Mouse (Mus musculus) liver, embryonic 14.5 days (tissue): Measurements from ENCODE around the gene Supt4a. TPM values are rescaled to one million over a fixed set of nuclear protein-coding genes. Genes with fewer than 3 reads are reported as not detected.

Source experiments
- ATAC-seq: fragments of 200-750 bp; cut with Nextera tagmentation; 2 replicates; pipeline ENCODE4 v1.8.0; 2017; ENCODE audit warnings: moderate number of reproducible peaks, mild to moderate bottlenecking, moderate library complexity; ENCODE audit not compliant: insufficient read depth
- DNase-seq, 3 experiments: peaks; one replicate each; pipeline ENCODE4 v3.0.0-alpha.2; 2012 to 2013; ENCODE audit warnings: low read depth in 3 of 3, low spot score in 3 of 3
- H3K27ac ChIP-seq: fragments of 300-500 bp; sonication (generic); 2 replicates; pipeline ENCODE4 v1.5.1; 2014; ENCODE audit warnings: moderate library complexity, mild to moderate bottlenecking, control low read depth, inconsistent platforms
- H3K27me3 ChIP-seq: fragments of 300-500 bp; sonication (generic); 2 replicates; pipeline ENCODE4 v1.6.1; 2014; ENCODE audit warnings: mild to moderate bottlenecking, low read length, moderate library complexity; ENCODE audit not compliant: control insufficient read depth, insufficient read depth
- H3K36me3 ChIP-seq: fragments of 300-500 bp; sonication (generic); replicated peaks from 2 replicates; pipeline ENCODE4 v1.6.1; 2014; ENCODE audit warnings: low read depth; ENCODE audit not compliant: control insufficient read depth, insufficient read depth
- H3K4me1 ChIP-seq, 2 experiments: fragments of 200-500 bp in 1 of 2; fragments of 300-500 bp in 1 of 2; sonication (generic) in 1 of 2; replicated peaks; 2 replicates each; pipeline ENCODE4 v1.6.1; 2012 to 2014; ENCODE audit warnings: antibody characterized with exemption in 1 of 2, inconsistent platforms in 1 of 2, low read length in 1 of 2; ENCODE audit not compliant: control insufficient read depth in 2 of 2, insufficient read depth in 2 of 2
- H3K4me2 ChIP-seq: fragments of 300-500 bp; sonication (generic); 2 replicates; pipeline ENCODE4 v1.6.1; 2014; ENCODE audit warnings: low read depth, mild to moderate bottlenecking, control low read depth, moderate library complexity
- H3K4me3 ChIP-seq, 2 experiments: fragments of 200-500 bp in 1 of 2; fragments of 300-500 bp in 1 of 2; sonication (generic) in 1 of 2; 2 replicates each; pipeline ENCODE4 v1.5.1; 2012 to 2014; ENCODE audit warnings: low read depth in 2 of 2, low read length in 2 of 2, mild to moderate bottlenecking in 2 of 2, control low read depth in 1 of 2, inconsistent platforms in 1 of 2, moderate library complexity in 1 of 2; ENCODE audit not compliant: insufficient read depth in 1 of 2
- H3K9ac ChIP-seq: fragments of 300-500 bp; sonication (generic); replicated peaks from 2 replicates; pipeline ENCODE4 v1.6.1; 2014; ENCODE audit warnings: mild to moderate bottlenecking, control low read depth, moderate library complexity
- H3K9me3 ChIP-seq: fragments of 300-500 bp; sonication (generic); 2 replicates; pipeline ENCODE4 v1.6.1; 2016; ENCODE audit warnings: low read length, mixed read lengths; ENCODE audit not compliant: control insufficient read depth
- CTCF ChIP-seq: IDR thresholded peaks from 2 replicates; pipeline ENCODE4 v1.5.1; 2016; ENCODE audit warnings: antibody characterized with exemption, low read depth, control low read depth
- EP300 ChIP-seq: IDR thresholded peaks from 2 replicates; pipeline ENCODE4 v1.6.1; 2016; ENCODE audit warnings: antibody characterized with exemption, low read depth
- WGBS: fragments of 180-500 bp; shearing (Covaris S2); extraction: QIAGEN DNeasy Blood & Tissue Kit; methylation state at CpG from one replicate; pipeline ENCODE4 v1.1.7; 2014; ENCODE audit not compliant: insufficient replicate concordance; 5-methylcytosine and 5-hydroxymethylcytosine counted together
- polyA plus RNA-seq, 2 experiments: library from polyadenylated mRNA; depleted of rRNA in 1 of 2; stranded (reverse) in 1 of 2; unstranded in 1 of 2; fragments of >200 nt; fragmentation: Nextera tagmentation in 1 of 2; extraction: Ambion mirVana in 1 of 2; gene quantifications; 2 replicates each; pipeline versions ENCODE4 v1.2.1 to v1.2.3; 2012 to 2014

Gene Supt4a
- polyA plus RNA-seq, 2 experiments: 111 to 211 TPM

DNA sequence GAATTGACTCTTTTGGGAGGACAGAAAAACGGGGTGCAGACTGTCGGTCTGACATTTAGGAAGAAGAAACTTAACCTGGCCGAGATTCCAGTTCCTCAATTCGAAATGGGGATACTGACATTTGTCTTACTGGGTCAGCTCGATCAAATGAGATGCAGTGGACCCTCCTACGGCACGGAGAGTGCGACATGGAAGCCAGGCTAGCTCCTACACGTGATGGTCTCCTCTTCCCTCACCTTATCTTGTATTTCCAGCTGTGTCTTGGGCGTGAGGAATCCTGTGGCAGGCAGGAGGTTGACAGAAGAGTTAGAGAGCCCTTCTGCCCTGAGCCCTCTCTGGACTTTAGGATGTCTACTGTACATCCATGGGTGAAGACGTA, 12.7 kb downstream of the Supt4a start:
- WGBS: 3% methylated on average over 11 of the region's 11 CpGs
- H3K4me1 ChIP-seq: peaks cover 65 to 72% of the 10 kb centered on the region in 2 experiments
- ATAC-seq (peak; percentile 74), DNase-seq (peak; percentile 85 to 91 (median 89))
- H3K9ac ChIP-seq: peak overlapping the region; percentile 93
- H3K4me2 ChIP-seq: peak overlapping the region; percentile 93
- H3K36me3 ChIP-seq: peaks cover 4% of the 10 kb centered on the region
- peak overlapping the region; percentile 59 to 68 for H3K4me3 ChIP-seq
- TF ChIP-seq CTCF: no peak
- TF ChIP-seq EP300: peak; percentile 87
- no peaks in the 10 kb centered on the region for H3K9me3 ChIP-seq
- H3K27me3 ChIP-seq: no peaks in the 10 kb centered on the region
- peak overlapping the region; percentile 100 for H3K27ac ChIP-seq

DNA sequence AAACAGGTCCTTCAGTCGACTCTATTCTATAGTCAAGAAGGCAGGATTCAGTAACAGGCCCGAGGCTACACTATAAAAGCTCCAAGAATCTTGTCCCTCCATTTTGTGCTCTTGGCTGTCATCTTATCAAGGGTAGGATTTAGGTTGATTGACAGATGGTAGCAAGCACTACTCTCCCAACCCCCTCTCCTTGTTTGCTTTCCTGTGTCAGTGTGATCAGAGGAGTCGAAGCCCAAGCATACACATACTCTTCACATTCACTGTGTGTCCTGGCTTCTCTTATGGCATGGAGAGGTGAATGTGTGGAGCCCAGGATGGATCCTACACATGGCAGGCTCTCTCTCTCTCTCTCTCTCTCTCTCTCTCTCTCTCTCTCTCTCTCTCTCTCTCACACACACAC, 13.2 kb downstream of the Supt4a start:
- 3% methylated on average over 3 of the region's 3 CpGs for WGBS
- H3K4me3 ChIP-seq: peak overlapping the region; percentile 59 to 68
- TF ChIP-seq EP300: no peak
- TF ChIP-seq CTCF: no peak
- H3K4me2 ChIP-seq: peak overlapping the region; percentile 93
- peak overlapping the region; percentile 100 for H3K27ac ChIP-seq
- H3K36me3 ChIP-seq: no peaks in the 10 kb centered on the region; the same call in 1 of the 2 replicates
- H3K9me3 ChIP-seq: no peaks in the 10 kb centered on the region
- DNase-seq (no peak), ATAC-seq (0 out of 2 replicates have a peak, but pooled peaks have one; percentile 5)
- peak overlapping the region; percentile 93 for H3K9ac ChIP-seq
- H3K27me3 ChIP-seq: no peaks in the 10 kb centered on the region
- H3K4me1 ChIP-seq: peaks cover 66 to 73% of the 10 kb centered on the region in 2 experiments

DNA sequence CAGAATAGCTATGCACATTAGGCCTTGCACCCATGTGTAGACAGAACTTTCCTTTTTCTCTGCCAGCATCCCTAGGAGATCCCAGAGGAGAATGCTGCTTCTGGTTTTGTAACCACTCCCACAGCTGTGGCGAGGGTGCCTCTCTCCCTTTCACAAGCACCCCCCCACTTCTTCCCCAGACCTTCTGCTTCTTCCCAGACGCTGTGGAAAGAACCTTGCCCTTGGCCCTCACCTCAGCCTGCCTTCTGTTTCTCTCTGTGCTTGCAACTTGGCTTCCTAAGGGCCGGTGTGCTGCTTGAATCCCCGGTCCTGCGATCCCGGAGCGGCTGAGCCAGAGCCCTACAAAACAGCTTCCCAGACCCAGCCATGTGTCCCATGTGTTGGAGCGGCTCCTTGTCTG, 13.7 kb downstream of the Supt4a start:
- no peaks in the 10 kb centered on the region for H3K9me3 ChIP-seq
- peak overlapping the region; percentile 93 for H3K9ac ChIP-seq

DNA sequence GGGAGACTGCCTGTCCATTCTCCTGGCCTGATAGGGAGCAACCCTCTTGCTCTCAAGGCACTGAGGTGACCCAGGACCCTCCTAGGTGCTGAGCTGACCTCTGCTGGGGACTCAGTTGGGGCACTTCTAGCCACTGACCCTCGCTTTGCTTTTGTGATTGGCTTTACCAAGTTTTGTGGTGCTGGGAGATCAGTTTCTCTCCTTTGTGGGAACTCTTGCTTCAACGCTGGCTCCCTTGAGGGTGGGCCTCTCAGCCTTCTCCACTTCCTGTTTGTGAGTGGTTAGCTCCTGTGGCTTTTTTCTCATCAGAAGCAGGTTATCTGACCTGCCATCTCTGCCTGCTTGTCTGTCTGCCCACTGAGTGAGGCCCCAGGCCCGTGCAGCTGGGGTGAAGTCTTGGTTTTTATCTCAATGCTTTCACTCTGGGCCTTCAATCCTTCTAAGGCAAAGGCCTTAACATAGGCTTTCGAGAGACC, 14.2 kb downstream of the Supt4a start:
- ATAC-seq (peak; percentile 1; the same call in 1 of the 2 replicates), DNase-seq (no peak)
- peak overlapping the region; percentile 93 for H3K9ac ChIP-seq
- H3K4me2 ChIP-seq: peak overlapping the region; percentile 93
- peaks cover 66 to 73% of the 10 kb centered on the region in 2 experiments for H3K4me1 ChIP-seq
- 4% methylated on average over 4 of the region's 4 CpGs for WGBS
- TF ChIP-seq EP300 (peak; percentile 64; the same call in 1 of the 2 replicates), CTCF (no peak)
- H3K27me3 ChIP-seq: no peaks in the 10 kb centered on the region
- peak overlapping the region; percentile 100 for H3K27ac ChIP-seq
- H3K4me3 ChIP-seq: peak overlapping the region; percentile 8 to 59
- H3K9me3 ChIP-seq: no peaks in the 10 kb centered on the region
- H3K36me3 ChIP-seq: peaks cover 4% of the 10 kb centered on the region

More for the DNA sequence above, 13.7 kb downstream of the Supt4a start:
- Histone ChIP-seq H3K36me3 (no peaks in the 10 kb centered on the region; the same call in 1 of the 2 replicates), H3K4me1 (peaks cover 66 to 73% of the 10 kb centered on the region in 2 experiments), H3K4me3 (peak overlapping the region; percentile 4 to 59), H3K4me2 (peak overlapping the region; percentile 93), H3K27me3 (no peaks in the 10 kb centered on the region), H3K27ac (peak overlapping the region; percentile 100)
- TF ChIP-seq CTCF: no peak
- TF ChIP-seq EP300: no peak
- ATAC-seq (no peak), DNase-seq (no peak)
- 18% methylated on average over 8 of the region's 8 CpGs for WGBS

DNA sequence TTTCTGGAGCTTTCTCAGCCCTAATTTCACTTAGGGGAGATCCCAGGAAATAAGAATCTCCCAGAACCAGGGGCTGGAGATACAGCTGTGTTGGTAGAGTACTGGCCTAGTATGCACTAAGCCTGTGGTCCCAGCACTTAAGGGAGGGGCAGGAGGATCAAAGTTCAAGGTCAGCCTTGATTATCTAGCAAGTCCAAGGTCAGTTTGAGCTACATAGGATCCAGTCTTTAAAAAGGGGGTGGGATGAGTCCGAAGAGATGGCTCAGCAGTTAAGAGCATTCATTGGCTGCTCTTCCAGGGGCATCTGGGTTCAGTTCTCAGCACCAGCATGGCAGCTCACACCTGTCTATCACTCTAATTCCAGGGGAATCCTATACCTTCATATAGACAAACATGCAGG, 15.0 kb downstream of the Supt4a start:
- Histone ChIP-seq H3K27me3 (no peaks in the 10 kb centered on the region), H3K4me2 (peak overlapping the region; percentile 93), H3K4me3 (peak overlapping the region; percentile 8 to 27; a peak in 3 of 4 replicates), H3K9me3 (no peaks in the 10 kb centered on the region), H3K9ac (peak overlapping the region; percentile 93), H3K4me1 (peaks cover 66 to 73% of the 10 kb centered on the region in 2 experiments), H3K36me3 (peaks cover 12% of the 10 kb centered on the region), H3K27ac (peak overlapping the region; percentile 100)
- TF ChIP-seq CTCF: no peak
- TF ChIP-seq EP300: no peak
- WGBS: 21% methylated on average over 1 of the region's 1 CpGs
- ATAC-seq (no peak), DNase-seq (no peak)
